Mouse (Mus musculus): ENCODE data around the gene Ppara. TPM values are rescaled to one million over a fixed set of nuclear protein-coding genes. Genes with fewer than 3 reads are reported as not detected.

Ppara gene
- polyA plus RNA-seq, 1 experiment from 2014 or later: 6.0 TPM

DNA sequence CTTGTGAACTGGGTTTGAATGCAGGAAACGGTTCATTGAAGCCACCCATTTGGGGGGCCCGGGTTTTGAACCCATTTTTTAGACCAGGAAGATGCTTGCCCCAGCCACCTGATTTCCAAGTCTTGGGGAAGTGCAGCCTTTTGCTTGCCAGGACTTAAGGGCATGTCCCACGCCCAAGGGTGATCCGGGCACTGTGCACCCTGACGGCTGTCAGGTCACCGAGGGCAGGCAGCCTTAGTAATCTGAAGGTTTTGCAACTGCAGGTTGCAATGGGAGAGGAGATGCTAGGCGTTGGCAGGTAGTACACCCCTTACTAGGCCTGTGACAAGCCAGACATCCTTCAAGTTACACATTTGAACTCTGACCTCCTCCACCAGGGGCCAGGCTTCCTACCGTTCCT lies 97.8 kb downstream of the Ppara start:
- ATAC-seq (ENCODE audit: low read depth): no peak
- peak overlapping the region; percentile 90 for H3K4me2 ChIP-seq (ENCODE audit: low read depth, low read length)
- no peak overlapping the region for H3K27ac ChIP-seq (replicated peaks; ENCODE audit: low read depth, low read length)
- no peaks in the 10 kb centered on the region for H3K9me3 ChIP-seq (ENCODE audit: control insufficient read depth, low read length)
- whole genome bisulfite sequencing: 49% methylated on average over 8 of the region's 8 CpGs
- peaks cover 8% of the 10 kb centered on the region for H3K4me1 ChIP-seq (ENCODE audit: control insufficient read depth, insufficient read depth, low read length)
- no peak for DNase-seq (ENCODE audit: low spot score)
- peak overlapping the region; percentile 54 for H3K4me3 ChIP-seq (ENCODE audit: low read depth, low read length)
- H3K36me3 ChIP-seq (ENCODE audit: control insufficient read depth, insufficient read depth, low read length): no peaks in the 10 kb centered on the region
- peak overlapping the region; percentile 64 for H3K9ac ChIP-seq (ENCODE audit: low read depth, low read length)
- no peaks in the 10 kb centered on the region for H3K27me3 ChIP-seq (replicated peaks; ENCODE audit: control insufficient read depth, insufficient read depth, low read length)

GRCm38 (mm10) chr15:85835335-85835734 lies 100.6 kb downstream of the Ppara start:
- Histone ChIP-seq H3K4me3 (ENCODE audit: low read depth, low read length) (no peak overlapping the region), H3K9ac (ENCODE audit: low read depth, low read length) (no peak overlapping the region), H3K9me3 (ENCODE audit: control insufficient read depth, low read length) (no peaks in the 10 kb centered on the region), H3K4me1 (ENCODE audit: control insufficient read depth, insufficient read depth, low read length) (peaks cover 8% of the 10 kb centered on the region), H3K36me3 (ENCODE audit: control insufficient read depth, insufficient read depth, low read length) (no peaks in the 10 kb centered on the region), H3K4me2 (ENCODE audit: low read depth, low read length) (no peak overlapping the region), H3K27me3 (replicated peaks; ENCODE audit: control insufficient read depth, insufficient read depth, low read length) (no peaks in the 10 kb centered on the region), H3K27ac (replicated peaks; ENCODE audit: low read depth, low read length) (no peak overlapping the region)
- WGBS: 59% methylated on average over 3 of the region's 3 CpGs
- DNase-seq (ENCODE audit: low spot score) (no peak), ATAC-seq (ENCODE audit: low read depth) (no peak)

DNA sequence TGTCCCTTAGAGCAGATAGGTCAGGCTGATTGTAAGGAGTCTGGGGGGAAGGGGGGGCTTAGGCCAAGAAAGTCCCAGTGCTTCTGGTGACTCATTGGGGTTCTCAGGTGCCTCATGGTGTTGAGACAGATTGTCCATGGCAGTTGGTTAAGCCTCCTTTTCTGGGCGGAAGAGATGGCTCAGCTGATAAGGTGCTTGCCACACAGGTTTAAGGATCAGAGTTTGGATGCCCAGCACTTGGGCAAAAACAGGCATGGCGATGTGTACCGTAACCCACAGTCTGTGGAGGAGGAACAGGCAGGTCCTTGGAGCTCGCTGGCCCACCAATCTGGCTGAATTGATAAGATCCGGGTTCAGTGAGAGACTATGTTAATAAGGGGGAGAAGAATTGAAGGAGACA lies 102.1 kb downstream of the Ppara start:
- Histone ChIP-seq H3K27ac (replicated peaks; ENCODE audit: low read depth, low read length) (no peak overlapping the region), H3K4me2 (ENCODE audit: low read depth, low read length) (no peak overlapping the region), H3K4me1 (ENCODE audit: control insufficient read depth, insufficient read depth, low read length) (peaks cover 4% of the 10 kb centered on the region; the same call in 1 of the 2 replicates), H3K4me3 (ENCODE audit: low read depth, low read length) (no peak overlapping the region), H3K9ac (ENCODE audit: low read depth, low read length) (no peak overlapping the region), H3K9me3 (ENCODE audit: control insufficient read depth, low read length) (no peaks in the 10 kb centered on the region), H3K36me3 (ENCODE audit: control insufficient read depth, insufficient read depth, low read length) (no peaks in the 10 kb centered on the region), H3K27me3 (replicated peaks; ENCODE audit: control insufficient read depth, insufficient read depth, low read length) (no peaks in the 10 kb centered on the region)
- DNase-seq (ENCODE audit: low spot score): no peak
- ATAC-seq (ENCODE audit: low read depth): no peak
- 91% methylated on average over 5 of the region's 5 CpGs for WGBS

DNA sequence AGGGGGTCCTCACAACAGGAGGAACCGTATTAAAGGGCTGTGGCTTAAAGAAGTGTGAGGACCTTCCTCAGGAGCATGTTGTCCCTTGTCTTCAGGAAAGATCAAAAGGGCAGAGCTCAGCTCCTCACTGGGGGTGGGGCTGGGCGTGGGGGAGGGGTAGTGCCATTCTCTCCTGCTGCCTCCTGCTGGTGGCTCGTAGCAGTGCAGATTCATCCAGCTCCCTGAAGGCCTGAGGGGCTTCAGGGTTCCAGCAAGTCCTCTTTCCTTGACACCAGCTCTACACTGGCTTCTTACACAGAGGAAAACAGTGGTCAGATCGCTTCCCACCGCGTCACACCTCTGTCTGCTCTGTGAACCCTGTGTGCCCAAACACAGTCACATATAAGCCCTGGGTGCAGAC lies 106.2 kb downstream of the Ppara start:
- H3K9ac ChIP-seq (ENCODE audit: low read depth, low read length): no peak overlapping the region
- ATAC-seq (ENCODE audit: low read depth) (no peak), DNase-seq (ENCODE audit: low spot score) (no peak)
- H3K9me3 ChIP-seq (ENCODE audit: control insufficient read depth, low read length): no peaks in the 10 kb centered on the region
- H3K4me3 ChIP-seq (ENCODE audit: low read depth, low read length): no peak overlapping the region
- no peaks in the 10 kb centered on the region for H3K4me1 ChIP-seq (ENCODE audit: control insufficient read depth, insufficient read depth, low read length)
- no peak overlapping the region for H3K4me2 ChIP-seq (ENCODE audit: low read depth, low read length)
- 44% methylated on average over 6 of the region's 6 CpGs for WGBS
- no peak overlapping the region for H3K27ac ChIP-seq (replicated peaks; ENCODE audit: low read depth, low read length)
- H3K36me3 ChIP-seq (ENCODE audit: control insufficient read depth, insufficient read depth, low read length): no peaks in the 10 kb centered on the region
- H3K27me3 ChIP-seq (replicated peaks; ENCODE audit: control insufficient read depth, insufficient read depth, low read length): no peaks in the 10 kb centered on the region

- no peaks in the 10 kb centered on the region for H3K36me3 ChIP-seq (ENCODE audit: control insufficient read depth, insufficient read depth, low read length)
- no peak overlapping the region for H3K4me2 ChIP-seq (ENCODE audit: low read depth, low read length)
- H3K27ac ChIP-seq (replicated peaks; ENCODE audit: low read depth, low read length): no peak overlapping the region
- no peaks in the 10 kb centered on the region for H3K27me3 ChIP-seq (replicated peaks; ENCODE audit: control insufficient read depth, insufficient read depth, low read length)
- DNase-seq (ENCODE audit: low spot score) (no peak), ATAC-seq (ENCODE audit: low read depth) (no peak)
- no peak overlapping the region for H3K4me3 ChIP-seq (ENCODE audit: low read depth, low read length)
- H3K4me1 ChIP-seq (ENCODE audit: control insufficient read depth, insufficient read depth, low read length): no peaks in the 10 kb centered on the region
- H3K9ac ChIP-seq (ENCODE audit: low read depth, low read length): no peak overlapping the region
- H3K9me3 ChIP-seq (ENCODE audit: control insufficient read depth, low read length): no peaks in the 10 kb centered on the region
- WGBS: 78% methylated on average over 5 of the region's 5 CpGs
Observed at GRCm38 (mm10) chr15:85841796-85842360, 107.1 kb downstream of the Ppara start.

DNA sequence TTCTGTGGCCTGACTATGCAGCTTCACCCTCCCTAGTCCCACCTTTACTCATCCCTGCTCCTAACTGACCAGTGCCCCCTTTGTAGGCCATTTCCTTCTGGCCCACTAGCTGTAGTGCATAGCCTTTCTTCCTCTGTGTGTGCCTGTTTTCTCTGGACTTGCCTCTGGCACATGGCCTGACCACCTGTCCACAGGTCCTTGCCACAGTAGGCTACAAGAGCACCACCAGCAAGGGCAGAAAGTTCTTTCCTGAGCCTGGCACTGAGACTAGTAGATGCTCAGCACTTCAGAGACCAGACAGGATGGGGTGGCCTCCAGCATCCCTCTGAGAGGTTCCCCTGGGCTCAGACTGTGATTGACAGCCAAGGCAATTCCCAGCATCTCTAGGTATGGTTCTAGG lies 110.3 kb downstream of the Ppara start:
- H3K9me3 ChIP-seq (ENCODE audit: control insufficient read depth, low read length): no peaks in the 10 kb centered on the region
- no peak for ATAC-seq (ENCODE audit: low read depth)
- no peaks in the 10 kb centered on the region for H3K36me3 ChIP-seq (ENCODE audit: control insufficient read depth, insufficient read depth, low read length)
- no peaks in the 10 kb centered on the region for H3K27me3 ChIP-seq (replicated peaks; ENCODE audit: control insufficient read depth, insufficient read depth, low read length)
- H3K9ac ChIP-seq (ENCODE audit: low read depth, low read length): no peak overlapping the region
- H3K4me1 ChIP-seq (ENCODE audit: control insufficient read depth, insufficient read depth, low read length): no peaks in the 10 kb centered on the region
- no peak overlapping the region for H3K4me2 ChIP-seq (ENCODE audit: low read depth, low read length)
- H3K27ac ChIP-seq (replicated peaks; ENCODE audit: low read depth, low read length): no peak overlapping the region
- no peak for DNase-seq (ENCODE audit: low spot score)
- no peak overlapping the region for H3K4me3 ChIP-seq (ENCODE audit: low read depth, low read length)

DNA sequence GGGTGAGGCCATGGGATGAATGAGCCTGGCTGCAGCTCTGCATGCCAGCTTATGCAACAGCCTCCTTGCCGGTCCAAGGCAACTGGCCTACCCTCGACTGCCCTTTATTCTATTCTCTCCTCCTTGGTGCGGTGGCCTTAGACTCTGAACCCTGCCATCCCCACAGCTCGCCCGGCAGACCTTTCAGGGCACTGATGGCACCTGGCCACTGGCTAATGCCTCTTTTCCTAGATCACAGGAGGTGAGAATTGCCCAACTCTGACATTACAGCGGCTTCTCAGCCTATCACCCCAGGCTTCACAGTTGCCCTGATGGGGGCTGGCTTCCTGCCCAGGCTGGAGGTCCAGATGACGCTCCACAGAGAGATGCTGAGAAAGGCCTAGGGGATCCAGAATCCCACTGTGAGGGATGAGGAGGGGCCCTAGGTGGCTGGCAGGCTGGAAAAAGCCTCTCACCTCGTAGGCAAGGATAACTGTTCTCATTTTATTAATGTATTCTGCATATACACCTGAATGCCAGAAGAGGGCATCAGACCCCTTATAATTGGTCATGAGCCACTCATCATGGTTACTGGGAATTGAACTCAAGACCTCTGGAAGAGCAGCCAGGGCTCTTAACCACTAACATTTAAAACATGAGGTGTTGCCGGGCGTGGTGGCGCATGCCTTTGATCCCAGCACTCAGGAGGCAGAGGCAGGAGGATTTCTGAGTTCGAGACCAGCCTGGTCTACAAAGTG lies 117.0 kb downstream of the Ppara start:
- ATAC-seq (ENCODE audit: low read depth) (no peak), DNase-seq (ENCODE audit: low spot score) (no peak)
- Histone ChIP-seq H3K4me1 (ENCODE audit: control insufficient read depth, insufficient read depth, low read length) (no peaks in the 10 kb centered on the region), H3K36me3 (ENCODE audit: control insufficient read depth, insufficient read depth, low read length) (no peaks in the 10 kb centered on the region), H3K4me2 (ENCODE audit: low read depth, low read length) (no peak overlapping the region), H3K9ac (ENCODE audit: low read depth, low read length) (no peak overlapping the region), H3K27me3 (replicated peaks; ENCODE audit: control insufficient read depth, insufficient read depth, low read length) (no peaks in the 10 kb centered on the region), H3K9me3 (ENCODE audit: control insufficient read depth, low read length) (no peaks in the 10 kb centered on the region), H3K27ac (replicated peaks; ENCODE audit: low read depth, low read length) (no peak overlapping the region), H3K4me3 (ENCODE audit: low read depth, low read length) (no peak overlapping the region)
- WGBS: 79% methylated on average over 12 of the region's 12 CpGs
